In genomic region chr8:46738601-46739000, GRCm38 (mm10) we compare ENCODE assay signal across 8 mouse cellular contexts. TPM values are rescaled to one million over a fixed set of nuclear protein-coding genes. Genes with fewer than 3 reads are reported as not detected.
DNase-seq lines count a peak whose midpoint lies in the region; ATAC-seq and TF ChIP-seq lines count a peak whose summit lies in the region.

No protein-coding gene starts in this region.

- H3K9ac ChIP-seq in liver, adult 2 months (ENCODE audit: low read depth, low read length): peak overlapping the region; percentile 90
- H3K9ac ChIP-seq in embryonic facial prominence, embryonic 13.5 days: peak overlapping the region; percentile 99; the same call in 1 of the 2 replicates
- H3K9ac ChIP-seq in intestine, embryonic 15.5 days: peak overlapping the region; percentile 74; the same call in 1 of the 2 replicates
- H3K9ac ChIP-seq in neural tube, embryonic 12.5 days: peak overlapping the region; percentile 98; the same call in 1 of the 2 replicates

- DNase-seq in liver, adult 2 months (ENCODE audit: extremely low read depth, low read depth, low spot score): peak; percentile 50
- DNase-seq in liver: no peak
- DNase-seq in layer of hippocampus, adult 8-10 months (ENCODE audit: low spot score in 2 of 2): no peak
- no peak for DNase-seq in retina, embryonic 14.5 days (ENCODE audit: low spot score)
- no peak for DNase-seq in kidney, postnatal 4 days

- 9% methylated on average over 5 of the region's 5 CpGs for WGBS in liver, adult 2 months
- 24% methylated on average over 5 of the region's 5 CpGs for WGBS in embryonic facial prominence, embryonic 13.5 days
- 40% methylated on average over 5 of the region's 5 CpGs for WGBS in intestine, embryonic 15.5 days
- WGBS in neural tube, embryonic 12.5 days: 16% methylated on average over 5 of the region's 5 CpGs

- H3K4me2 ChIP-seq in embryonic facial prominence, embryonic 13.5 days: peak overlapping the region; percentile 81
- peak overlapping the region; percentile 70 for H3K4me2 ChIP-seq in intestine, embryonic 15.5 days (replicated peaks)
- H3K4me2 ChIP-seq in neural tube, embryonic 12.5 days (replicated peaks): peak overlapping the region; percentile 80

- no peak for TF ChIP-seq POLR2A in liver, adult 2 months (IDR thresholded peaks at IDR 0.05; ENCODE audit: extremely low read depth, insufficient read depth, low read length)

- no peak for TF ChIP-seq CTCF in liver, adult 2 months (IDR thresholded peaks at IDR 0.05; ENCODE audit: low read depth, low read length)

- H3K79me2 ChIP-seq in liver, adult 2 months (ENCODE audit: control insufficient read depth, insufficient read depth, low read length): peaks cover 20% of the 10 kb centered on the region

- no peak for ATAC-seq in embryonic facial prominence, embryonic 13.5 days (ENCODE audit: insufficient number of reproducible peaks, insufficient read depth, low FRiP score, low TSS enrichment, low read depth)
- no peak for ATAC-seq in intestine, embryonic 15.5 days
- no peak for ATAC-seq in neural tube, embryonic 12.5 days (ENCODE audit: low FRiP score, low read depth)

- no peaks in the 10 kb centered on the region for H3K27me3 ChIP-seq in liver, adult 2 months (ENCODE audit: control insufficient read depth, insufficient read depth, low read length)
- no peaks in the 10 kb centered on the region for H3K27me3 ChIP-seq in embryonic facial prominence, embryonic 13.5 days
- no peaks in the 10 kb centered on the region for H3K27me3 ChIP-seq in intestine, embryonic 15.5 days (replicated peaks)
- no peaks in the 10 kb centered on the region for H3K27me3 ChIP-seq in neural tube, embryonic 12.5 days (replicated peaks)

- H3K36me3 ChIP-seq in liver, adult 2 months (ENCODE audit: control insufficient read depth, insufficient read depth, low read length): no peaks in the 10 kb centered on the region
- no peaks in the 10 kb centered on the region; the same call in 1 of the 2 replicates for H3K36me3 ChIP-seq in embryonic facial prominence, embryonic 13.5 days
- H3K36me3 ChIP-seq in intestine, embryonic 15.5 days: no peaks in the 10 kb centered on the region
- H3K36me3 ChIP-seq in neural tube, embryonic 12.5 days: no peaks in the 10 kb centered on the region

- peak overlapping the region; percentile 79 for H3K4me3 ChIP-seq in liver, adult 2 months (ENCODE audit: insufficient read depth, low read depth, low read length)
- peak overlapping the region; percentile 96 for H3K4me3 ChIP-seq in embryonic facial prominence, embryonic 13.5 days
- H3K4me3 ChIP-seq in intestine, embryonic 15.5 days (replicated peaks): peak overlapping the region; percentile 96
- H3K4me3 ChIP-seq in neural tube, embryonic 12.5 days: peak overlapping the region; percentile 92; the same call in 1 of the 2 replicates

- peak overlapping the region; percentile 70 for H3K27ac ChIP-seq in liver, adult 2 months (replicated peaks; ENCODE audit: insufficient read depth, low read depth, low read length)
- H3K27ac ChIP-seq in embryonic facial prominence, embryonic 13.5 days: peak overlapping the region; percentile 93
- H3K27ac ChIP-seq in intestine, embryonic 15.5 days: no peak overlapping the region
- H3K27ac ChIP-seq in neural tube, embryonic 12.5 days: no peak overlapping the region

- peaks cover 8% of the 10 kb centered on the region for H3K4me1 ChIP-seq in liver, adult 2 months (ENCODE audit: control insufficient read depth, insufficient read depth, low read length)
- peaks cover 26% of the 10 kb centered on the region for H3K4me1 ChIP-seq in embryonic facial prominence, embryonic 13.5 days
- H3K4me1 ChIP-seq in intestine, embryonic 15.5 days (replicated peaks): peaks cover 22% of the 10 kb centered on the region
- peaks cover 18% of the 10 kb centered on the region for H3K4me1 ChIP-seq in neural tube, embryonic 12.5 days

- H3K9me3 ChIP-seq in embryonic facial prominence, embryonic 13.5 days: peaks cover 4% of the 10 kb centered on the region; the same call in 1 of the 2 replicates
- H3K9me3 ChIP-seq in intestine, embryonic 15.5 days: no peaks in the 10 kb centered on the region
- H3K9me3 ChIP-seq in neural tube, embryonic 12.5 days: peaks cover 8% of the 10 kb centered on the region; the same call in 1 of the 2 replicates

RNA-seq across cellular contexts. Expression of gene Irf2, which starts 0.9 kb away (rescaled TPM):
- 23.4 and 27.3 TPM in 2 replicates for total RNA-seq in liver, adult 2 months (2014; rRNA removed)
- 12.2 and 13.7 TPM in 2 replicates for polyA plus RNA-seq in liver, adult 2 months (2012; rRNA removed)
- polyA plus RNA-seq in embryonic facial prominence, embryonic 13.5 days (2015; fragmentation: Nextera tagmentation; extraction: Ambion mirVana): 27.1 and 30.0 TPM in 2 replicates
- polyA plus RNA-seq in intestine, embryonic 15.5 days (2015; fragmentation: Nextera tagmentation; extraction: Ambion mirVana): 26.6 and 34.7 TPM in 2 replicates
- 11.7 and 14.2 TPM in 2 replicates for polyA plus RNA-seq in neural tube, embryonic 12.5 days (2016; fragmentation: Nextera tagmentation; extraction: Ambion mirVana)
- 10 to 100 TPM; 50.8 to 60.3 (median 54.0) TPM for total RNA-seq in layer of hippocampus, adult 8-10 months (2022)

Comparison
In these comparisons a context has a peak if more than half of its experiments do, and no peak if none do; other contexts are left out.
1. H3K27ac ChIP-seq: peak in liver, adult 2 months (single experiment) and embryonic facial prominence, embryonic 13.5 days (single experiment); none in intestine, embryonic 15.5 days (single experiment) and neural tube, embryonic 12.5 days (single experiment).
2. Peak in every context shown above with its lines, with median percentiles within 50 percentile points of each other: H3K4me3 ChIP-seq, H3K9ac ChIP-seq and H3K4me2 ChIP-seq.